Mouse (Mus musculus): Measurements from ENCODE around the gene Wwtr1. TPM values are rescaled to one million over a fixed set of nuclear protein-coding genes. Genes with fewer than 3 reads are reported as not detected.

Gene Wwtr1
- 18.2 and 18.6 TPM in 2 replicates for polyA plus RNA-seq (2015; fragmentation: Nextera tagmentation; extraction: Ambion mirVana)

GRCm38 (mm10) chr3:57575660-57576055 is at the start of gene Wwtr1:
Gene Wwtr1 (minus strand): TSS chr3:57575910.
- Histone ChIP-seq H3K9me3 (replicated peaks) (no peaks in the 10 kb centered on the region), H3K9ac (peak within 1 kb of the TSS; percentile 83), H3K36me3 (no peaks in the 10 kb centered on the region), H3K4me3 (peak within 1 kb of the TSS; percentile 90), H3K4me2 (peak within 1 kb of the TSS; percentile 77), H3K27ac (peak within 1 kb of the TSS; percentile 98), H3K4me1 (replicated peaks) (peaks cover 27% of the 10 kb centered on the region), H3K27me3 (no peaks in the 10 kb centered on the region)
- WGBS, result 0% methylated on average over 35 of the region's 36 CpGs
- ATAC-seq (replicated peaks; ENCODE audit: insufficient number of reproducible peaks, insufficient read depth, low FRiP score, low read depth), result peak; percentile 96

GRCm38 (mm10) chr3:57619718-57620117 is 44.0 kb upstream of the Wwtr1 start:
- Histone ChIP-seq H3K9me3 (replicated peaks) (no peaks in the 10 kb centered on the region), H3K4me1 (replicated peaks) (no peaks in the 10 kb centered on the region), H3K9ac (no peak overlapping the region), H3K4me3 (no peak overlapping the region), H3K4me2 (no peak overlapping the region), H3K27me3 (no peaks in the 10 kb centered on the region), H3K36me3 (no peaks in the 10 kb centered on the region), H3K27ac (no peak overlapping the region)
- 69% methylated on average over 4 of the region's 4 CpGs for WGBS
- ATAC-seq (replicated peaks; ENCODE audit: insufficient number of reproducible peaks, insufficient read depth, low FRiP score, low read depth), result no peak

- ATAC-seq (replicated peaks; ENCODE audit: insufficient number of reproducible peaks, insufficient read depth, low FRiP score, low read depth), result no peak
- H3K4me3 ChIP-seq, result no peak overlapping the region
- H3K4me2 ChIP-seq, result no peak overlapping the region
- no peak overlapping the region for H3K27ac ChIP-seq
- 87% methylated on average over 4 of the region's 4 CpGs for WGBS
- no peaks in the 10 kb centered on the region for H3K27me3 ChIP-seq
- H3K9me3 ChIP-seq (replicated peaks), result no peaks in the 10 kb centered on the region
- H3K9ac ChIP-seq, result no peak overlapping the region
- peaks cover 4% of the 10 kb centered on the region for H3K4me1 ChIP-seq (replicated peaks)
- no peaks in the 10 kb centered on the region for H3K36me3 ChIP-seq
Measured at GRCm38 (mm10) chr3:57615652-57616051, 39.9 kb upstream of the Wwtr1 start.

GRCm38 (mm10) chr3:57612430-57612997 is 36.8 kb upstream of the Wwtr1 start:
- Histone ChIP-seq H3K36me3 (no peaks in the 10 kb centered on the region), H3K27me3 (no peaks in the 10 kb centered on the region), H3K4me1 (replicated peaks) (peaks cover 4% of the 10 kb centered on the region), H3K4me2 (no peak overlapping the region), H3K4me3 (no peak overlapping the region), H3K9me3 (replicated peaks) (no peaks in the 10 kb centered on the region), H3K9ac (no peak overlapping the region), H3K27ac (no peak overlapping the region)
- 65% methylated on average over 3 of the region's 3 CpGs for WGBS
- no peak for ATAC-seq (replicated peaks; ENCODE audit: insufficient number of reproducible peaks, insufficient read depth, low FRiP score, low read depth)

GRCm38 (mm10) chr3:57611776-57612175 is 36.1 kb upstream of the Wwtr1 start:
- Histone ChIP-seq H3K27me3 (no peaks in the 10 kb centered on the region), H3K4me2 (no peak overlapping the region), H3K4me1 (replicated peaks) (peaks cover 4% of the 10 kb centered on the region), H3K9me3 (replicated peaks) (no peaks in the 10 kb centered on the region), H3K9ac (no peak overlapping the region), H3K4me3 (no peak overlapping the region), H3K27ac (no peak overlapping the region), H3K36me3 (no peaks in the 10 kb centered on the region)
- 23% methylated on average over 7 of the region's 7 CpGs for WGBS
- no peak for ATAC-seq (replicated peaks; ENCODE audit: insufficient number of reproducible peaks, insufficient read depth, low FRiP score, low read depth)

- Histone ChIP-seq H3K4me1 (replicated peaks) (no peaks in the 10 kb centered on the region), H3K9me3 (replicated peaks) (no peaks in the 10 kb centered on the region), H3K4me3 (no peak overlapping the region), H3K4me2 (no peak overlapping the region), H3K9ac (no peak overlapping the region), H3K36me3 (no peaks in the 10 kb centered on the region), H3K27me3 (no peaks in the 10 kb centered on the region), H3K27ac (peak overlapping the region; percentile 60; the same call in 1 of the 2 replicates)
- 56% methylated on average over 1 of the region's 1 CpGs for WGBS
- ATAC-seq (replicated peaks; ENCODE audit: insufficient number of reproducible peaks, insufficient read depth, low FRiP score, low read depth), result no peak
Measured at GRCm38 (mm10) chr3:57604618-57605015, 28.9 kb upstream of the Wwtr1 start.

GRCm38 (mm10) chr3:57603891-57604617 is 28.3 kb upstream of the Wwtr1 start:
- Histone ChIP-seq H3K27ac (peak overlapping the region; percentile 60), H3K27me3 (no peaks in the 10 kb centered on the region), H3K36me3 (no peaks in the 10 kb centered on the region), H3K4me3 (no peak overlapping the region), H3K9me3 (replicated peaks) (no peaks in the 10 kb centered on the region), H3K4me2 (no peak overlapping the region), H3K9ac (no peak overlapping the region), H3K4me1 (replicated peaks) (no peaks in the 10 kb centered on the region)
- WGBS, result 66% methylated on average over 5 of the region's 5 CpGs
- no peak for ATAC-seq (replicated peaks; ENCODE audit: insufficient number of reproducible peaks, insufficient read depth, low FRiP score, low read depth)

- 77% methylated on average over 4 of the region's 4 CpGs for WGBS
- Histone ChIP-seq H3K36me3 (no peaks in the 10 kb centered on the region), H3K9ac (no peak overlapping the region), H3K27ac (no peak overlapping the region), H3K9me3 (replicated peaks) (no peaks in the 10 kb centered on the region), H3K4me3 (no peak overlapping the region), H3K4me2 (no peak overlapping the region), H3K27me3 (no peaks in the 10 kb centered on the region), H3K4me1 (replicated peaks) (no peaks in the 10 kb centered on the region)
- no peak for ATAC-seq (replicated peaks; ENCODE audit: insufficient number of reproducible peaks, insufficient read depth, low FRiP score, low read depth)
Measured at GRCm38 (mm10) chr3:57602610-57603009, 26.9 kb upstream of the Wwtr1 start.

- WGBS, result 54% methylated on average over 7 of the region's 7 CpGs
- H3K4me1 ChIP-seq (replicated peaks), result 0 out of 2 replicates have a peak, but pooled peaks cover 2% of the 10 kb centered on the region
- H3K4me3 ChIP-seq, result no peak overlapping the region
- H3K9ac ChIP-seq, result no peak overlapping the region
- H3K27me3 ChIP-seq, result no peaks in the 10 kb centered on the region
- no peak overlapping the region for H3K27ac ChIP-seq
- no peaks in the 10 kb centered on the region for H3K9me3 ChIP-seq (replicated peaks)
- no peak for ATAC-seq (replicated peaks; ENCODE audit: insufficient number of reproducible peaks, insufficient read depth, low FRiP score, low read depth)
- no peaks in the 10 kb centered on the region for H3K36me3 ChIP-seq
- H3K4me2 ChIP-seq, result no peak overlapping the region
Measured at GRCm38 (mm10) chr3:57596566-57596965, 20.9 kb upstream of the Wwtr1 start.

- H3K4me2 ChIP-seq, result no peak overlapping the region
- ATAC-seq (replicated peaks; ENCODE audit: insufficient number of reproducible peaks, insufficient read depth, low FRiP score, low read depth), result no peak
- H3K4me3 ChIP-seq, result no peak overlapping the region
- H3K4me1 ChIP-seq (replicated peaks), result 0 out of 2 replicates have a peak, but pooled peaks cover 2% of the 10 kb centered on the region
- H3K9me3 ChIP-seq (replicated peaks), result no peaks in the 10 kb centered on the region
- H3K27ac ChIP-seq, result no peak overlapping the region
- no peaks in the 10 kb centered on the region for H3K36me3 ChIP-seq
- no peak overlapping the region for H3K9ac ChIP-seq
- H3K27me3 ChIP-seq, result no peaks in the 10 kb centered on the region
Measured at GRCm38 (mm10) chr3:57595506-57595905, 19.8 kb upstream of the Wwtr1 start.

- H3K27me3 ChIP-seq, result no peaks in the 10 kb centered on the region
- WGBS, result 31% methylated on average over 6 of the region's 6 CpGs
Measured at GRCm38 (mm10) chr3:57585967-57586366, 10.3 kb upstream of the Wwtr1 start.

GRCm38 (mm10) chr3:57583533-57583932 is 7.8 kb upstream of the Wwtr1 start:
- 31% methylated on average over 4 of the region's 4 CpGs for WGBS
- no peak overlapping the region for H3K9ac ChIP-seq
- H3K27me3 ChIP-seq, result no peaks in the 10 kb centered on the region
- H3K27ac ChIP-seq, result no peak overlapping the region
- H3K36me3 ChIP-seq, result no peaks in the 10 kb centered on the region
- H3K4me3 ChIP-seq, result no peak overlapping the region
- ATAC-seq (replicated peaks; ENCODE audit: insufficient number of reproducible peaks, insufficient read depth, low FRiP score, low read depth), result no peak
- H3K4me2 ChIP-seq, result no peak overlapping the region
- H3K9me3 ChIP-seq (replicated peaks), result no peaks in the 10 kb centered on the region
- 0 out of 2 replicates have a peak, but pooled peaks cover 8% of the 10 kb centered on the region for H3K4me1 ChIP-seq (replicated peaks)

More at GRCm38 (mm10) chr3:57585967-57586366, 10.3 kb upstream of the Wwtr1 start:
- Histone ChIP-seq H3K4me2 (no peak overlapping the region), H3K36me3 (no peaks in the 10 kb centered on the region), H3K27ac (no peak overlapping the region), H3K9ac (no peak overlapping the region), H3K4me3 (no peak overlapping the region), H3K9me3 (replicated peaks) (no peaks in the 10 kb centered on the region), H3K4me1 (replicated peaks) (0 out of 2 replicates have a peak, but pooled peaks cover 8% of the 10 kb centered on the region)
- ATAC-seq (replicated peaks; ENCODE audit: insufficient number of reproducible peaks, insufficient read depth, low FRiP score, low read depth), result no peak

Measured in heart, embryonic 15.5 days (tissue).